Mouse (Mus musculus) cerebellum, postnatal 14 days (tissue): Measurements from ENCODE around the gene Ttll13.

ENCODE experiments used
- DNase-seq, 2 experiments: peaks; one replicate each; pipeline ENCODE4 v3.0.0; 2021; ENCODE audit warnings: mixed read lengths in 2 of 2

Gene Ttll13

DNA sequence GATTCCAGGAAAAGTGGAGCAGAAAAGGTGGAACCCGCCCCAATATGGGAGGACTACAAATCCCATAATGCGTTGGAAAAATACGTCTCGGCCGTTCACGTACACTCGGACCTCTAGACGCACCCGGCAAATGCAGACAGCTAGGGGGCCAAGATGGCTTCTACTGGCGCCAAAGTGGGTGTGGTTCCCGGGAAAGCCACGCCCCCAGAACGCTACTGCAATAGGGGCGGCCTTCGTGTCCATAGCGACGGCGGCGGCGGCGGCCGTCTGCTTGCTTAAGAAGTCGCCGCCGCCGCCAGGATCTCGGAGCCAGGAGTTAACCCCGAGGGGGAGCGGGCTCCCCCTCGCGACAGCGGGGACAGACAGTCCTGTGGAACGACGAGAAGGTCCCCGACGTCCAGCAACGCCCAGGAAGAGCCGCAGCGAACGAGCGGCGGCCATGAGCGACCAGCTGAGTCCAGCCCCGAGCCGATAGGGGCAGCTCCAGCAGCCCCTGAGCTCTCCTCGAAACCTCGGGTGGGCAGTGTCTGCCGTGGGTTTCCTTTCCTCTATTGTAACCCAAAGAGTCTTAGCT lies at the start of gene Ttll13:
Gene Ttll13 (plus strand): TSS at position 229 of the 574 bp plus-strand sequence.
- peak; percentile 98 for DNase-seq

DNA sequence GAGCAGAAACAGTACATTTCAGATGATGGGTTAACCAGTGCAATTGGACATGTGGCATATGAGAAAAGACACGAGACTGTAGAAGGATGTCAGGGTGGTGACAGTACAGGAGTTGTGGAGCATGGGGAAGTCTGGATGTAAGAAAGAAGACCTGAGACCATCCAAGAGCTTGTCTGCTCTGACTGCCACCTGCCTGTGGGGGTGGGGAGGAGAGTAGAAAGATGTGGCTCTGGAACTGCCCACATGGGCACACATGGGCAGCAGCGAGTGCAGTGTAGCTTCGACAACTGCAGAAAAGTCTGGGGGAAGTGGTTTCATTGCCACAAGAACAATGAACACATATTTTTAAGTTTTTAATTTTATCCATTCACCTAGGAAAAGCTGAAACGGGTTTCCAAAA lies 48.8 kb upstream of the Ttll13 start:
- peak in 1 of 2 experiments; percentile 53 for DNase-seq

DNA sequence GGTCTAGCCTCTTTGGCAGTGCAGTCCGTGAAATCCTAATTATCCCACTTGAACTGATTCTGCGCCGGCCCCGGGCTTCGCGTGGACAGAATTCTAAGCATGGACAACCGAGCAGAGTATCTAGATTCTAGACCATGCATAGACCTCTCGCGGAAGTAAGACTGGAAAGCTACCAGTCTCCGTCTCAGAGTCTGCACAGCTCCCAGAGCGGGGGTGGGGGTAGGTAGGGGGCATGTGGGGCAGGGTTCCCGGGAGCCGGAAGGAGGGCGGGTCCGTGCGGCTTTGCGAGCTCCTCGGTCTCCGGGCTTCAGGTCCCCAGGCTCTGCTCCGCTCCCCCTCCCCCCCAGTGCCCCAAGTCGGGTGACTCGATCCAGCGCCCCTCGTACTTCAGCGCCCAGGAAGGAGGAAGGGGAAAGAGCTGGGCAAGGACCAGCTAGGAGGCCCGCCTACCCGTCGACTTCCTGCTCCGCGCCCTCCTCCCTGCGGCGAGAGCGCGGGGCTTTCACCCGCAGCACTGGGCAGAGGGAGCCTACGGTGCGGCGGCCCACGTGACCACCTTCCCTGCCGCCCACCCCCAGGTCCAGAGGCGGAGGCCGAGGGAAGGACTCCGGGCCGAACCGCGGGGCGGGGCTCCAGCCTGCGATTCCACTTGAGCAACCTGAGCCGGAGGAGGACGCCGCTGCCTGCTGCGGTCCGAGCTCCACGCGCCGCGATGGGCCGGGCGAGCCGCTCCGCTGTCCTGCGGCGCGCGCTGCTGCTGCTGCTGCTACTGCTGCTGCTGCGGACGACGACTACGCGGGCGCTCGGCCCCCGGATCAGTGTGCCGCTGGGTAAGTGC lies 48.0 kb upstream of the Ttll13 start:
- peak; percentile 76 to 83 for DNase-seq

DNA sequence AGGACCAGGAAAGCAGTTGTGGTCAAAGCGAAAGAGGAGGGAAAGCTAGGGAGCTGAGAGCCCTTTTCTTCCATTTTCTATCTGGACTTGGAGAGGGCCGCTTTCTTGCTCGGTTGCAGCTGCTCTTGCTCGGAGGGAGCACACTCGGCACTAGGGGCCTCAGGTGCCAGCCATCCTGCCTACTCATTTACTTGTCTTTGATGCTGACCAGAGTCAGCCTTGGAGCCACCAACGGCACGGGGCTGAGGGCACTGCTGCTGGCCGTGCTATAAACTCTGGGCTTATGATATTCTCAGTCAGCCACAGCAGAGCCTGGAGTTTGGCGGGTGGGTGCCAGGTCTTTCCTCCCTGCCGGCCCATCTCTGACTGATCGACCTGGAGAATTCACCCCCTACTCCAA lies 47.3 kb upstream of the Ttll13 start:
- peak in 1 of 2 experiments; percentile 45 for DNase-seq

DNA sequence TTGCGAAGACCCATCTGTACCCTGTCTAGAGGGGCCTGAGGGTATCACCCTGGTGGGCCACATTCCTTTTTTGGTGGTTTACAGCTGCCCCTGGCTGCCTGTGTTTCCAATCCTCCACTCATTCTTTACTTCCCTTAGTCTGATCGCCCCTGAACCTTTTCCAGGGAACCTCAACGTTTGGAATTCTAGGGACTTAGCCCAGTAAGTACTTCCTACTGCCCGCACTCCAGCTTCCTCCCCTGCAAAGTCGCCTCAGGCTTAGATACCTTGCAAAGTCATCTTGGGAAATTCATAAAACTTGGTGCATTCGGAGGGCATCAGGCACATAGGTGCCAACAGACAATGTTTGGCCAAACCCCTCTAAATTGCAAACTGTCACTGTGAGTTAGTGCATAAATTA lies 46.9 kb upstream of the Ttll13 start:
- DNase-seq = no peak

DNA sequence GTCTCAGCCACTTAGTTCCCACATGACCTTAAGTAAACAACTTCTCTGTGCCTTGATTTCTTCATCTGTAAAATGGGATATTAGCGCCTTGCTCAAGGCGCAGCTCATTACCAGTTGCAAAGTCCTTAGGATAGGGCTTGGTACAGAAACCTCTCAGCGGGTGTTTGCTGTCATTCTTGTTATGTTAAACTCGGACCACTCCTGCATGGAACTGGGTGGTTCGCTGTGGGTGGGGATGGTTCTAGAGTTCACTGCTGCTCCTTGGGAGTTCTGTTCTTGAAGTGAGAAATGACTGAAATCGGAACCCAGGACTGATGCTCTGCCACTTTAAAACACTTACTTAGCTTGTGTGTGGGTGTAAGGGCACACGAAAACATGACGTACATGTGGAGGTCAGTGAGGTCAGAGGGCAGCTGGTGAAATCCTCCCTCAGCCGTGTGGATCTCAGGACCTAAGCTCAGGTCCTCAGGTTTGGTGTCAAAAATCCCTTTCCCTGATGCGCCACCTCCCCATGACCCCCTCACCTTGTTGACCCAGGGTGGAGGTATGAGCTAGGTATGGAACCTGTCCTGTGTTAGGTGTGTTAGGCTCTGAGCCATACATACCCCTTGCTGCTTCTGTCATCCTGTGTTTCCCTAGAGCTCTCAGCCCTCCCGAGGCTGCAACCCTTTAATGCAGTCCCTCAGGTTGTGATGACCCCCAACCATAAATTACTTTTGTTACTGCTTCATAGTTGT lies 46.2 kb upstream of the Ttll13 start:
- DNase-seq = no peak

DNA sequence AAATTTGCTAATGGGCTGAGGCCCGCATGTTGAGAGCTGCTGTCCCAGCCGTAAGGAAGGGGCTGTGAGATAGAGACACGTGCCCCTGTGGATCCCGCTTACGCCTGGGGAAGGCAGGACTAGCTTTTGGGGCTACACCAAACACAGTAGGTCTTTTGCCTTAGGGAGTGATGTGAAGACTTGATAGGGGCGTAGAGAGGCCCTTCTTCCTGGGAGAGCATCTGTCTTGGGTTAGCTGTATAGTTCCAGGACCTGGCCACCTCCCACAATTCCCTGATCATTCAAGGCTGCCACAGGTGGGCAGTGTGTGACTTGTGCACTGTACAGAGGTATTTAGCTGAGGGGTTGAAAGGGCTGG lies 45.6 kb upstream of the Ttll13 start:
- DNase-seq = no peak

DNA sequence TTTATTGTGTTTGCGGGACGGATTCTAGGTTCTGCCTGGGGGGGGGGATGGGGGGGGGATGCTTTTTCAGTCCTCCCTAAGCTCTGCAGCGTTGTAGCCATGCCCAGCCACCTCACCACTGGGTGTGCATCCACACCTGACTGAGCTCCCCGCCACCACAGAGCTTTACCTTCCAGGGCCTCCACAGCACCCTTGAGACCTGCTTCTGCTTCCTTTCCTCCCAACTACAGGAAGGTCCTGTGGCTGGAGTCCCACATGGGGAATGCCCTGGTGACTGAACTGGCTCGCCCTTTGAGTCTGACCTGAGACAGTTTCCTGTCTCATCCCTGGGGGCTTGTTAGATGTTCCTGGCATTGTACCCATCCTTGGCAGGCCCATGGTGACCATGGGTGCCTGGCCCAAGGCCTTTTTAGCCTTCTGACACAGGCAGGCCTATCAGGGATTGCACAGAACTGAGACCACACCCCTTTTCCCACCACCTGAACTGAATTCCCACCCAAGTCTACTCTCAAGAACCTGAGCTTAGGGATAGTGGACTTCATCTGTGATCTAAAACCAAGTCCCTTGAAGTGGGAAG lies 45.1 kb upstream of the Ttll13 start:
- DNase-seq = no peak

DNA sequence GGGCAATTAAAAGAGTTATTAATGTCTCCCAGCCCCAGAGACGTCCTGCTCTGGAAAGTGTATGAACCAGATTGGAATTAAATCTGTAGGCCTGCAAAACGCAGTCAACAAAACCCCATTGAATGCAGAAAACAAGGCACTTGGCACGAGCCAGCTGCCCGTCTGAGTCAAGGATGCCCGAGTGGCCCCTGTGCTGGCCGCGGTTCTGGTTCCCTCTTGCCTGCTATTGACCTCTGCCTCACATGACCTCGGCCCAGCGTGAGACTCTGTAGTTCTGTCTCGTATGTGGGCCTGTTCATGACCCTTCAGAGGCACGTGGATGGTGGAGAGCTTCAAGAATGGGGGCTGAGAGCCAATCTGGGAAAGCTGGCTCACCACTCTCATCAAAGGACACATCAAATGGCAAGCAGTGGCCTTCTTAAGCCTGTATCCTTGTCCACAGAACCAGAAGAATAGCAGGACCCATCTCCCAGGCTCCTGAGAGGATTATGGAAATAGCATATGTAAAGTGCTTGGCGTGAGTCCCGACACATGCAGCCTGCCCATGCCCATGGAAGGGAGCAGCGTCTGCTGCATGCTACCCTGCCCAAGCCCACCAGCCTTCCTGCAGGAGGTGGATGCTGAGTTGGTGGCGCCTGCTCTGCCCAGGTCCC lies 44.2 kb upstream of the Ttll13 start:
- peak in 1 of 2 experiments; percentile 56 for DNase-seq

DNA sequence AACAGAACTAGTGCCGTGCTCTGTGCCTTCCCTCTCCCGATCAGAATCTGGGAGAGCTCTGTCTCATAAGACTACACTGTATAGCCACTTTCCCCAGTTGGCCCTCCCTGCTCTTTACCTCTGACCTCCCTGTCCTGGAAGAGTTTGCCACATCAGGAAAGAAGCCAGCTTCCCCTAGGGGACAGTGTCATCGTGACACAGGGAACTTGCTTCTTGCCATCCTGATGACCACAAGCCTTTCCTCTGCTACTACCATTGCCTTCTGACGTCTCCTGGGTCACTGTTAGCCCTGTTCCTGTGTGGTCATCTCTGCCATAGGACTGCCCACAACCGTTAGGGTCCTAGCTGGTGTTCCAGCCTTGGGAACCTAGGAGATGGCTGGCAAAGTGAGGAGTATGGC lies 43.2 kb upstream of the Ttll13 start:
- no peak for DNase-seq

DNA sequence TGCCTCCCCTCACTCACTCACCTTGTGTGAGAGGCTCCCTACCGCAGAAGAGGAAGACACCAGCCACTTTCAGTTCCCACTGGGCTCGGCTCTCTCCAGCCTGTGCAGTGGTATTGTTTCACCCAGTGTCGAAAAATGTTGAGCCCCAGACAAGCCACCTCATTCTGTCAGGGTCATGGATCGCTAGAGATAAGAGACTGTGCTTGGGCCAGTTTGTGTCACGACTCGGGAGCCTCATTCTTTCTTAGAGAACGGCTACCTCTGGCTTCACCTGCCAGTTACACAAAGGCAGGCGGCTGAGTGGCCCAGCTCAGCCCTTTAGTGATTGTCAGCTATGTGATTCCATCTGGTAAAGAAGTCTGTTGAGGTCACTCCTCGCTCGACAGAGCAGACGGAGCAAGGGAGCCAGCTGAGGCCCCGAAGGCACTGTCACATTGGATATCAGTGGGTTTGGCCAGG lies 42.5 kb upstream of the Ttll13 start:
- DNase-seq = no peak

DNA sequence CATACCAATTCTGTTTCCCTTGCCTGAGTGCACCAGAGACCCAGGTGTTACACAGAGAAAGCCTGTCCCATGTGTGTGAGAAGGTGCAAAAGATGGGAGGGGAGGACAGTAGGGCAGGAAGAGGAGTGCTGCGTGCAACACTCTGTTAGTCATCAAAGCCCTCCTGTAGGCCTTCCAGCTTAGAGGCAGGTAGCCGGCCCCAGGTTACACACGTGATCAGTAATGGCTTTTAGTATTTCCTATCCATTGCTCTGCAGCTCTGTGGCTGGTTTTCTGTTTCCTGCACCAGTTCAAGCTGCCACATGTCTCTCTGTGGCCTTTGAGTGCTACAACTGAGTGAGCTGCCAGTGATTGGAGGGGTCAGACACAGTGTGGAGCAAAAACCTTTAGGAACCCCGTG lies 41.8 kb upstream of the Ttll13 start:
- DNase-seq = no peak

DNA sequence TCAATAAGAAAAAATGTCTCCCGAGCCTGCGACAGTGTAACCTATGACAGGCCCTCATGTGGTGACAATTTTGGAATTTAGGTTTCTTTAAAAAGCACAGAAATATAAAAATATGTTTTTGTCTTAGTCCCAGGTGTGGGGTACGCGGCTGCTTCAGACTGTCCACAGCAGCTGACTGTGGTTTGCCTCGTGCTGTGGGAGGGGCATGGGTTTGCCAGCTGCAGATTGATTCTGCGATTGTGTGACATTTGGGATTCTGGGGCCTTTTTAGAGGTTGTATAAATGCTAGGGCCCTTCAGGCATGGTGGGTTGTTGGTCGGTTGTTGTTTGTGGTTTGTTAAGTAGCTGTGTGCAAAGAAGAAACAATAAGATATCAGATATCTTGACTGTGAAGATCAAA lies 41.2 kb upstream of the Ttll13 start:
- DNase-seq = no peak

DNA sequence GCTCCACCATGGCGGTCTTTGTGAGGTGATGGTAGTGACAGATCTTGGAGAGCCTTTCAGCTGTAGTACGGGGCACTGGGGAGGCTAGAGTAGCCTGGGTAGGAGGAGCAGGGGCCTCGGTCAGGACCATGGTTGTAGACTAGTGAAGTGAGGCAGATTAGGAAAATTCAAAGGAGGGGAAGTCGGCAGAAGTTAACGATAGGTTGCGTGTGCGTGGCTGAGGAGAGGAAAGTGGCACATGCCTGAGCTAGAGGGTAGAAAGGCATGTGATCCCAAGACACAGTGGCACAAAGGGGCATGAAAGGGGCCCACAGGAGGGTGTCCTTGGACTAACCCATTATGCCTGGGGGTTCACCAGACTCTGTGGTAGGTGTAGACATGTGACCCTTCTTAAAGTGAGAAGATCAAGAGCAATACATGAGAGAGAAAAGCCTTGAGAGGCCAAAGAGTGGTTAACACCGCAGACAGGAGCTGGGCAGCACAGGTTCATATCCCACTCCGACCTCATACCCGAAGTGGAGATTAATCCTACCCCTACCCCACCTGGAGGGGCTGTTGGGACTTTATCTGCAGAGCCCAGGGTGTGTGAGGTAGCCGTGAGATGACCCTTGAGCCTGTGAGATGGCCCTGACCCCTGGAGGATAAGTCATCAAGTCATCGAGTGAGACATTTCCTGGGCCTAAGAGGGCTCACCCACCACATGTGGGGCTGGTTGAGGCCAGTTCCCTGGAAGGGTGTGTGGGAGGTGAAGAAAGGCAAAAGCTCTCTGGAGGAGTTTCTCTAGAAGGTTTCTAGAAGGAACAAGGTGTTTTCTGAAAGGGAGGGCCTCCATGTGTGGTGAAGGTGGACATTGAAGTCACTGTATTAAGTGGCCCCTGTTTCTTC lies 40.2 kb upstream of the Ttll13 start:
- no peak for DNase-seq

DNA sequence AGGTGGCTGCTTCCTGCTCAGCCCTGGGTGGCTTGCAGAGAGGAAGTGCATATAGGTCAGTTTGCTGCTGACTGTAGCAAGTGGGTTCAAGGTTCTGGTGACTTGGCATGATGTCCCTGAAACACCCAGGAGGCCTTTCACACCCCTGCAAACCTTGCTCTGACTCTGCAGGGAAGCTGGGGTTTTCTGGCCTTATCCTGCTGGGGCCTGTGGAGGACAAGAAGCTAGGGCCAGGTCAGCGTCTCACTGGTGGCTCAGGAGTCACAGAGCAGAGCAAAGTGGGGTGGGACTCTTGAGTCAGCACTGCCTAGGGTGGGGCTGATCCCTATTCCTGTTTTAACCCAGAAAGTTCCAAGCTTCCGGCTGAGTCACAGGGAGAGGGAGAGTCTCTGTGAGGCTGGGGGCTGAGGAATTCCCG lies 38.9 kb upstream of the Ttll13 start:
- no peak for DNase-seq

DNA sequence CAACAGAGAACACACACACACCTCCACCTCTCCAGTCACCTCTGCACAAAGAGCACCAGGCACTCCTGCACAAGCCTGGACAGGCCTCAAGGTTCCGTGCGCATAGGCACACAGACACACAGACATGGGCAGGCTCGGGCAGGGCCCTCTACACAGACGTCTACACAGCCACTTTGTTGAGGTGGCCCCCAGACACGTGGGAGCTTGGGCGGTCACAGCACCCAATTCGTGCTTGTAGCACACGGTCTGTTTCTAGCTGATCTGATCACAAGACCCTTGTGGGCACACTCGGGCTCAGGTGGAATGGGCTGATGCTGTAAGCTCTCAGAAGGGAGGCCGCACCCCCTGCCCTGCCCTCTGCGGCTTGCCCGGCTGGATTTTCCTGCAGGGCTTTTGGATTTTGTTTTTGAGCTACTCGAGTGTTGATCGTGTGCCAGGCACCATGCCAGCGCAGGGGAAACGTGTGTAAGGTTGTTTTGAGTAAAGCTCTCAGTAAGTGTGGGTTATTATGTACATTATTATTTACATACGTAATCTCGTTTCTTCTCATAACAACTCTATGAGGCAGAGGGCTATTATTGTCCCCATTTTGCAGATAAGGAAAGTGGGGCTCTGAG lies 38.0 kb upstream of the Ttll13 start:
- DNase-seq = no peak

DNA sequence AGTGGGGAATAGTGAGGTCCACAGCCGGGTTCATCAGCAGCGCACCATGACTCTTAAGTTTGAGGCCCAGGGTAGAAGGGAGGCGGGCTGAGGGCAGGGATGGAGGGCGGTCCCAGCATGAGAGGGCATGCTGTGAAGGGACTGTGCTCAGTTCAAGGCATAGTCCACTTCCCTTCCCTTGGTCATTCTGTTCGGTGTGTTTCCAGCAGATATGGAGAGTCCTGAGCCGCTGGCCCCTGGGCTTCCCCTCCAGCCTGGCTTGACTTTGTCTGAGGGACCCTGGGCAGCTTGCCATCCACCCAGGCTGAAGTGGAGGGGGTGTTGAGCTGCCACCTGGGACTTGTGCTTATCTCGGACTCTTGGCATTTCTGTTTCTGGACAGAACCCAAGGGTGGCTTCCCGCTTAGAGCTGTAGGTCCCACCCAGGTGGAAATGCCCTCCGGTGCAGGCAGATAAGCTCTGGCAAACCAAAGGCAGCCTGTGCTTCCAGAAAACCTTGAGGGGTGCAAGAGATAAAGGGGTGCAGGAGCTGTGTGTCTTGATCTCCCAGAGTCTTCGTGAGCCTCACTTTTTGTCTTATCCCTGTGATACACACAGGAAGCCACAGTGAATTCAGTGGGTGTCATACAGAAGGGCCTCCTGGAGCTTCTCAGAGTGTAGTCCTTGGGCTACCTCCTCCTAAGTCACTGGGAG lies 37.3 kb upstream of the Ttll13 start:
- DNase-seq = peak in 1 of 2 experiments; percentile 38

DNA sequence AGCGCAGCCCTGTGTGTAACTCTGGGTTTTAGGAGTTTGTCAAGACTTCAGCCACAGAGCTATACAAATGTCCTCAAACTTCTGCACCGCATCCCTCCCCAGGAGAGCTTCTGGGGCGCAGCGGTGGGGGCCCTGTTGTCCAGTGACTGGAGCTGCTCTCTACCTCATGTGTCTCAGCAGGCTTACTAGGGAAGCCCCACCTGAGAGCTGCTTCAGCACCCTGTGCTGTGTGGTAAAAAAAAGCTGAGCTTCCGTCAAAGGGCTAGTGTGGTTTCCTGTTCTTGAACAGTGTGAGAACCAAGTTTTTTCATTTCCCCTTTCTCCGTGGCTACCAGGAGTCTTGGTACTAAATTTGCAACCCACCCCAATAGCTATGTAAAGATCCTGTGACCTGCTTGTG lies 36.5 kb upstream of the Ttll13 start:
- DNase-seq = no peak

DNA sequence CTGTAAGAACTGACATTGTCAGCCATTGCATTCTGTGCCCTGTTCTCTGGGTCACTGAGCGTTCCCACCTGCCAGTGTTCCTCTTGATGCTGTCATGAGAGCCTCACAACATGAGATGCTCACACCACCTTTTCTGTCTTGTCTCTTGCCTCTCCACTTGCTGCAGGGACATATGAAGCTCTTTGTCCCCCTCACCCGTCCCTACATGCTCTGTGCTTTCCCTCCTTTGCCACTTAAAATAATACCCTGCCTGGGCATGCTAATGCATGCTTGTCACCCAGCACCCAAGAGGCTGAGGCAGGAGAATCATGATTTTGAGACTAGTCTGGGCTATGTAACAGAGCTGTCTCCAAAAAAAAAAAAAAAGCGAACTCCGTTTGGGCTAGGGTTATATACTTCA lies 35.2 kb upstream of the Ttll13 start:
- DNase-seq = no peak

DNA sequence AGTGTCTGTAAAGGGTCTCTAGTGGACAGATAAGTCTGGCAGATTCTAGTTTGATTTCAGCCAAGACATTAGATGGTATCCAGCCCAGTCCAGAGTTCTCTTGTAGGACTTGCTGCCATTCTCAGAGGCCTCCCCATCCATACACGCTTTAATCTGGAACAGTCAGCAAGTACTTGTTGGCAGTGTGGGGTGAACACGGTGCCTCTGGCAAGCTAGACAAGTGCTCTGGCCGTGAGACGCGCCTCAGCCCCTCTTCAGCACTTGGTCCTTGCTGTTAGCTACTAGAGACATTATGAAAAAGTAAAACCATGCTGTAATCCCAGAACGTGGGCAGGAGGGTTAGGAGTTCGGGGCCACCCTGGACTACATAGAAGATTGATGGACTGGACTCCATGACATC lies 32.6 kb upstream of the Ttll13 start:
- no peak for DNase-seq

DNA sequence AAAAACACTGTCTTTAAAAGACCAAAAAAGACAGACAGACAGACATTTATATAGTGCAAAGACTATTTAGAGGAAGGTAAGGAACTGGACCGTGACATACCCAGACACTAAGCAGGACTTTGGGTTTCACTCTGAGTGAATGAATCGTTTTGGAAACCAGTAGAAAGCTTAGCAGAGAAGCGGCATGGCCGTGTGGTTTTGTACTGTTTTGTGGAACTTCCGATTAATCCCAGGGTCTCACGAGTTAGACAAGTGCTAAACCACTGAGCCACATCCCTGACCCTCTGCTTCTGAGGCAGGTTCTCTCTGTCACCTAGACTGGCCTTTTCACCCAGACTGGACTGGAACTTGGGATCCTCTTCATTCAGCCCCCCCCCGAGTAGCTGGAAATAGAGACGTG lies 31.7 kb upstream of the Ttll13 start:
- no peak for DNase-seq
